Mouse (Mus musculus) cerebral cortex, adult 2 months (tissue): Measurements from ENCODE around the gene Igflr1.

ENCODE experiments used
- WGBS: fragments of 180-500 bp; shearing (Covaris S2); methylation state at CpG from one replicate; pipeline ENCODE4 v1.1.7; 2018; 5-methylcytosine and 5-hydroxymethylcytosine counted together

Gene Igflr1

GRCm38 (mm10) chr7:30553810-30554584, 11.2 kb upstream of the Igflr1 start:
- 80% methylated on average over 22 of the region's 22 CpGs for WGBS

- 90% methylated on average over 18 of the region's 18 CpGs for WGBS
These were observed 8.2 kb upstream of the Igflr1 start for GRCm38 (mm10) chr7:30556894-30557536.

DNA sequence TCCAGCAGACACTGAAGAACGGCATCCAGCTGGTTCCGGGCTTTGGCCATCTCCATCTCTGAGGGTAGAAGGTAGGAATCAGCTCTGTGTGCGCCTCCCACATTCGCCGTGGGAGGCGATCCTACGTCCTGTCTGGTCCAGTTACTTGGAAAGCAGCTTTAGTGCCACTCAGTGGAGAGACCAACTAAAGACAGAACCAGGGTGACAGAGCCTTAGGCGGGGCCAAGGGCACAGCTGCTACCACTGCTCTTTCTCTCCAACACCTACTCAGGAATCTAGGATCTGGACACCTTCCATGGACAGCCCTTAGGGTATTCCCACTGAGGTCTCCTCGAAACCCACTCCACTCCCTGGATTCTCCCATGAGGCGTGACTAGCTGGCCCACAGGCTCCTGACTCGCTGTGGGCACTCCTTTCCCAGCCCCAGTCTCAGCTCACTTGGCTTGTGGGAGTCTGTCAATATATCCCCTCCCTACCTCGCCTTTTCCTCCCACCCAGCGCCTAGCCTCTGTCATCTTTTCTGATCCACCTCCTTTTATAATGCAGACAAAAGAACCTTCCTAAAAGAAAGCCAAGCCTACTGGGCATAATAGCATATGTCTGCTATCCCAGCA, 7.2 kb upstream of the Igflr1 start:
- 69% methylated on average over 13 of the region's 13 CpGs for WGBS

DNA sequence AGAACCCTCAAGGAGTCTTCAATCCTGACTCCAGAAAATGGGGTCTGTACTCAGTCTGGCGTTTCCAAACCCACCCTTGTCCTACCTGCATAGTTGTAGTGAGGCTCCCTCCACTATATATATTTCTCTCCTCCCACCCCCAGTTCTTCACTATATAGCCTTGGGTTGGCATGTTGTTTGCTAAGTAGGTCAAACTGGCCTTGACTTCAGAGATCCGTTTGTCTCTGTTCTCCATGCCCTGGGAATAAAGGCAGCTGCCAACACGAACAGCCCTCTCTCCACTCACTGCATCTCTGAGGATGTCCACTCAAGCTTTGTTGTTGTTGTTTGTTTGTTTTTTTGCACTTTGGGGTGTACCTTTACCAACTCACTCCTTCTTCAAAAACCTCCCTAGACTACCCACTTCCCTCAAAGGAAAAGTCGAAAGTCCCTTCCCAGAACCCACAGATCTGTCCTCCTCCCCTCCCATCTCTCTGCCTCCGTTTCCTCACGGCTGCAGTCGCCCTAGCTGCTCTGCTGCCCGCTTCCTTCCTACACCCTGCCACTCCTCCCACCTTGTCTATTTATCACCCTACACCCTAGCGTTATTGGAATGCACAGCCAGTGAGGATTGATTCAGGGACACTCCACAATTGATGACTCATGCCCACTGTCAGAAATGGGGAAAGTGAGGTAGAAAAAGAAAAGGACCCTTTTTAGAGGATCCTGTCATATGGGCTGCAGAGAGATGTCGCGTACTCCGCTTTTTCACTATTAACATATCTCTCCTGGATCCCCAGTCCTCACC, 6.4 kb upstream of the Igflr1 start:
- 3% methylated on average over 12 of the region's 12 CpGs for WGBS

DNA sequence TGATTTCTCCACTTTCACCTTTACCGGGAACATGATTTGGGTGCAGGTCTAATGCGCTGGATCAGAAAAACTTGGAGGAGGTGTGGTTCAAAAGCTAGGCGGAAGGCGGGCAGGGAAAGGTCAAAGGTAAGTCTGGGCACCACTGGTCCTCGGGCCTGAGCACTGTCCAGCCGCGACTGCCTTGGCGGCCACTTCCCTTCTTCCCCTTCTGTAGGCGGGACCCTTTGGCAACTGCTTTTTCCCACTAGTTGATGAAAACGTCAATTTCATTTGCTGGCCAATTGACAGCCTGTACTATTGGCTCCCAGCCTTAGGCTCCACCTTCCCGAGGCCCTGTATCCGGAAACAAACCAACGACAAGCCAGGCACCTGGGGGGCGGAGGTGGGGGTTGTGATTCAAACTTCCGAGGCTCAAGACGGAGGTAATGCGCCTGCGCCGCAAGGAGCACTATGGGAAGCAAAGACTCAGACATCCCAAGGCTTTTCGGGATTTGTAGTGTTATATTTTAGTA, 5.7 kb upstream of the Igflr1 start, which contains the start of gene Lin37:
Lin37 (minus strand) TSS at position 396 of the 512 bp plus-strand sequence.
- WGBS = under 1% methylated on average over 20 of the region's 20 CpGs

DNA sequence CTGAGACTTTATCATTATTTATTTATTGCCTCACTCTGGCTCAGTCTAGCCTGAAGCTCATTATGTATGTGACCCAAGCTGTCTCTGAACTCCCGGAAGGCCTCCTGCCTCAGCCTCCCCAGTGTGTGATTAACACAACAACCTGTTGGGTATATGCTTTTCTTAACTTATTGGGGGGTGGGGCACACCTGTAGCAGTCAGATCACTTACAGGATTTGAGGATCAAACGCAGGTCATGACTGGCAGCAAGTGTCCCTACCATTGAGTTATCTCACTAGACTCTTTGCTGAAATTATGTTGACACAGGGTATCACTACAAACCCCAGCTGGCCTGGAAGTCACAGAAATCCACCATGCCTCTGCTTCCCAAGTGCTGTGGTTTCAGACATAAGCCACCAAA, 4.9 kb upstream of the Igflr1 start:
- 55% methylated on average over 2 of the region's 2 CpGs for WGBS

DNA sequence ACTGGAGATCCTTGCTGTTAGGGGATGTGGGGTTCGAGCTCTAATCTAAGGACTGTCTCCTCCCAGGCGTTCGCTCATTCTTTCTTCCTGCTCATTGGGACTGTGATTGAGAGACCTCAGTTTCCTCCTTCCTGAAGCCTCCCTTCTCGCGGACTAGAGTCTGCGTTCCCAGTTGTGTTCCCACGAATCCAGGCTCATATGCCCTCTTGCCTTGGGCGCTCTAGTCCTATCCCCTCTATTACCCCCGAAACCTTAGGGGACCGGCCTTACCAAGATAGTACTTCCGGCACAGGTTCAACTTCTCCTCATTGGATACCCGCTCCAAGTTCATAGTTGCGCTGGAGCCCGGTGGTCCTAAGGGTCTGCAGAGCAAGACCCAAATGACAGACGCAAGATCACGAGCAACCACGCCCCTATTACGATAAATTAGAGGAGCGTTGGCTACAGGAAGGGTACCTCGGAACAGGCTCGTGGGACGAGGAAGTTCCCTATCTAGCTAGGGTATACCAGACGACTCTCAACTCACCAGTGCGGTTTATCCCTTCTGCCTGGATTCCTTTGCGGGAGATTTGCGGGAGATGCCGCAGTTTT, 2.6 kb upstream of the Igflr1 start:
- under 1% methylated on average over 27 of the region's 27 CpGs for WGBS

- under 1% methylated on average over 45 of the region's 45 CpGs for WGBS
These were observed 1.9 kb upstream of the Igflr1 start, which contains the start of the genes U2af1l4, Gm49396 and Psenen for GRCm38 (mm10) chr7:30563117-30563905. Gene U2af1l4 (plus strand): TSS chr7:30563301. Gene Gm49396 (plus strand): TSS chr7:30563344. Gene Psenen (minus strand): TSS chr7:30563627.

- WGBS = 20% methylated on average over 6 of the region's 6 CpGs
These were observed 1.3 kb upstream of the Igflr1 start for GRCm38 (mm10) chr7:30563906-30564280.

- 85% methylated on average over 9 of the region's 9 CpGs for WGBS
These were observed 806 bp downstream of the Igflr1 start for GRCm38 (mm10) chr7:30566033-30566432.

GRCm38 (mm10) chr7:30567555-30567954, 2.3 kb downstream of the Igflr1 start:
- WGBS = 86% methylated on average over 11 of the region's 11 CpGs

DNA sequence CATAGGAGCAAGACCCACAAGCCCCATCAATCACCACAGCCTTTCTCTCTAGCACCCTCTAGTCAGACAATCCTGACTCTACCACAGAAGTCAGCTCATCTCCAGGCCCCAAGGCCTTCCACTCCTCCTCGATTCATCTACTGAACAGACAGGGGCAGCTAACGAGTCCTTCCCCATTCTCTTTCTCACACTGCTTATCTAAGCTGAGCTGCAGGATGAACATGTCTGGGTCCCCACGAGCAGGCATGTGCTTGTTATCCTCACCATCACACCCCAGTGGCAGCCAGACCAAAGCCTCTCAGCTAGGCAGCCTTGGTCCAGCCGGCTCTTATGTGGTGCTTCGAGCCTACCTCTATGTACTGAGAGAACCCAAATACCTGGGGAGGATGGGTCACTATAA, 7.2 kb downstream of the Igflr1 start:
- WGBS = 81% methylated on average over 5 of the region's 5 CpGs

- WGBS = 35% methylated on average over 2 of the region's 2 CpGs
These were observed 7.7 kb downstream of the Igflr1 start for GRCm38 (mm10) chr7:30572969-30573368.

GRCm38 (mm10) chr7:30579950-30580349, 14.7 kb downstream of the Igflr1 start:
- 90% methylated on average over 8 of the region's 8 CpGs for WGBS

DNA sequence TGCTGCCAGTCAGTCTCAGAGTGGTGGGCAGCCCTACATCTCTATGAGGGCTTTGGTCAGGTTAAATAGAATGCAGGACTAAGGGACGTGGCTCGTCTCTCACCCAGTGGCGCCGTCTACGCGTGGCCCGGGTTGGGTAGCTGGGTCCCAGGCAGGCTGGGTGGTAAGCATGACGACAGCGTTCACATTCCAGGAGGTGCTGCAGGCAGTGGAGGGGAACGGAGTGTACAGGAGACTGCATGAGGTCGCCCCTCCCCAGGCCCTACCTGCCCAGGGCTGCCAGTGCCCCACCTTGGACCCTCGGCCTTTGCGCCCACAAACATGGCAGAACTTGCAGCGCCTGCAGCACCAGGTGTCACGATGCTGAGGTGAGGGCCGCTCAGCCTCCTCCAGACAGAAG, 16.3 kb downstream of the Igflr1 start:
- WGBS = 95% methylated on average over 16 of the region's 16 CpGs

GRCm38 (mm10) chr7:30584339-30584738, 19.1 kb downstream of the Igflr1 start:
- 90% methylated on average over 10 of the region's 10 CpGs for WGBS

DNA sequence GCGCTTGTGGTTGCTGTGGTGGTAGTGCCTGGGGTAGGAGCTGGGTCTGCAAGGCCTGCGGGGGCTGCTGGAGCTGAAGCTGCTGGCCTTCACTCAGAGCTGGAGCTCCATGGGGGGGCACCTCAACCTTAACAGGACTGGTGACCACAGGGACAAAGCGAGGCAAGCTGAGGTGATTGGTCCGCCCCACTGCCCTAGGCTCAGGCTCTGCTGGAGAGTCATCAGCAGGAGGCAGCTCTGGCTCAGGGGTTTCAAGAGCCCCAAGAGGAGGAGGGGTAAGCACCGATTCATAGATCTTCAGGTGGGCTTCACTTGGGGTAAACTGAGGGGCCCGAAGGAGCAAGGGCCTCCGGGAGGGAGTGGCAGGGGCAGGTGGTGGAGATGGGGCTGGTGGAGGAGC, 19.9 kb downstream of the Igflr1 start:
- 93% methylated on average over 7 of the region's 7 CpGs for WGBS

- 82% methylated on average over 28 of the region's 28 CpGs for WGBS
These were observed 21.3 kb downstream of the Igflr1 start for GRCm38 (mm10) chr7:30586455-30587020.

GRCm38 (mm10) chr7:30587842-30588667, 22.8 kb downstream of the Igflr1 start:
- 2% methylated on average over 66 of the region's 67 CpGs for WGBS
